Mouse (Mus musculus): Measurements from ENCODE around the gene Sh3bp4.

The Sh3bp4 gene

GRCm38 (mm10) chr1:89184839-89185238, 114.6 kb downstream of the Sh3bp4 start:
- in situ Hi-C loops (cut with MboI, MseI): no loop called here

DNA sequence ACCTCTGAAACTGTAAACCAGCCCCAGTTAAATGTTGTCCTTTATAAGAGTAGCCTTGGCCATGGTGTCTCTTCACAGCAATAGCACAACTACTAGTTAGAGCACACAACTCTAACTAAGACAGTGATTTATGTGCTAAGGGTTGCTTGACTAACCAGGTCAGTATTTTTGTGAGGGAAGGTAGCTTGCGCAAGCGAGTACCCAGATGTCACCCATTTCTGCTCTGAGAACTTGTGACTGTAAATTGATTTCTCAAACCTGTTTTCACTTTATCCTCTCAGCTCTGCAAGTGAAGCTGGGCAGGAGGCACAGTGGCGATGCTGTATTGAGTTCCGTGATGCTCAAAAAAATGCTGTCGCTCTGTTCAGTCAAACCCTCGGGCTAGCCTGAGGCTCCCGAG, 117.2 kb downstream of the Sh3bp4 start:
- in situ Hi-C loops (cut with MboI, MseI): no loop called here

GRCm38 (mm10) chr1:89188091-89188490, 117.9 kb downstream of the Sh3bp4 start:
- in situ Hi-C loops (cut with MboI, MseI): no loop called here

GRCm38 (mm10) chr1:89189204-89189603, 119.0 kb downstream of the Sh3bp4 start:
- in situ Hi-C loops (cut with MboI, MseI): no loop called here

DNA sequence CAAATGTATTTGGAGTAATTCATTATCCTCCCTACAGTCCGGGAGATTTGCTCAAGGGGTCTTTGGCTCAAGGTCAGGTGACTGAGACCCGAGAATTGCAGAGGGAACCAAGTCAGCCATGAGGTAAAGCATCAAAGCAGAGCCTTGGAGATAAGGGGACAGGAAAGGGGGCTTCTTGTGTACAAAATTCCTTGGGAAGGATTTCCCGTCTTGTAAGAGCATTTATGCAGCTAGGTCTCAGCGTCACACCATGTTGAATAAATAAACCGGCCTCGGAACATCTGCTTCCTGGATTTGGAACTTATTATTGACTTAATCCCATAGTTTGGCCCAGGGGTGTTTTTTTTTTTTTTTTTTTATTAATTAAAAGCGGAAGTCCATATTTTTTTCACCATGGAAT, 120.4 kb downstream of the Sh3bp4 start:
- in situ Hi-C loops (cut with MboI, MseI): loop anchor here (5.0 kb wide), 1 partner anchor 448 kb away; no protein-coding TSS in a partner anchor

GRCm38 (mm10) chr1:89191127-89191740, 121.0 kb downstream of the Sh3bp4 start:
- in situ Hi-C loops (cut with MboI, MseI): loop anchor here (5.0 kb wide), 1 partner anchor 449 kb away; no protein-coding TSS in a partner anchor

GRCm38 (mm10) chr1:89192536-89193220, 122.5 kb downstream of the Sh3bp4 start:
- in situ Hi-C loops (cut with MboI, MseI): loop anchor here (5.0 kb wide), 1 partner anchor 450 kb away; no protein-coding TSS in a partner anchor

DNA sequence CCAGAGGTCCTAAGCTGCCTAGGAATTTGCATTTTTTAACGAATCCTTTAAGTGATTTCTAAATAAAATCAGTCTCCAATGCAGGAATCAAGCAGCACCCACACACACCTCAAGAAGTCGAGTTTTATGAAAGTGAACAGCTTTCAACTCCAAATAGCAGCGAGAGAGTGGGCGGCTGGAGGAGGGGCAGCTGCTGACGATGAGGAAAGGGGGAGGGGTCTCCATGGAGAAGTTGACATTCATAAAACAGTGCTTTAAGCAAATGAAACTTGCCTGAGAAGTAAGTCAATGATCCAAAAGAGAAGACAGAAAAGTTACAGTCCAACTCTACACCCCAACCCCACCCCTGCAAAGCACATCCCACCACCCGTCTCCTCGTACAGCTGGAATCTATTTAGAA, 123.4 kb downstream of the Sh3bp4 start:
- in situ Hi-C loops (cut with MboI, MseI): loop anchor here (5.0 kb wide), 1 partner anchor 451 kb away; no protein-coding TSS in a partner anchor

GRCm38 (mm10) chr1:89195827-89196712, 125.9 kb downstream of the Sh3bp4 start:
- in situ Hi-C loops (cut with MboI, MseI): no loop called here
